Mouse (Mus musculus) neural tube, embryonic 14.5 days (tissue): Measurements from ENCODE around the gene Gm9837. TPM values are rescaled to one million over a fixed set of nuclear protein-coding genes. Genes with fewer than 3 reads are reported as not detected.

Experiments used
- ATAC-seq: fragments of 200-750 bp; cut with Nextera tagmentation; 2 replicates; pipeline ENCODE4 v1.8.0; 2017; ENCODE audit warnings: low read depth, mild to moderate bottlenecking, moderate TSS enrichment, moderate library complexity
- H3K27ac ChIP-seq: fragments of 300-500 bp; sonication (generic); 2 replicates; pipeline ENCODE4 v1.5.1; 2014; ENCODE audit warnings: low read depth, mild to moderate bottlenecking, control low read depth, low read length, moderate library complexity, mixed read lengths
- H3K27me3 ChIP-seq: fragments of 300-500 bp; sonication (generic); 2 replicates; pipeline ENCODE4 v1.6.1; 2014; ENCODE audit warnings: low read length; ENCODE audit not compliant: control insufficient read depth, insufficient read depth
- H3K36me3 ChIP-seq: fragments of 300-500 bp; sonication (generic); 2 replicates; pipeline ENCODE4 v1.6.1; 2014; ENCODE audit warnings: low read length, mixed read lengths; ENCODE audit not compliant: control insufficient read depth, insufficient read depth
- H3K4me1 ChIP-seq: fragments of 300-500 bp; sonication (generic); 2 replicates; pipeline ENCODE4 v1.6.1; 2014; ENCODE audit warnings: low read length; ENCODE audit not compliant: control insufficient read depth, insufficient read depth
- H3K4me2 ChIP-seq: fragments of 300-500 bp; sonication (generic); 2 replicates; pipeline ENCODE4 v1.6.1; 2014; ENCODE audit warnings: mild to moderate bottlenecking, low read depth, low read length, control low read depth
- H3K4me3 ChIP-seq: fragments of 300-500 bp; sonication (generic); 2 replicates; pipeline ENCODE4 v1.5.1; 2014; ENCODE audit warnings: low read depth, low read length, control low read depth, mixed read lengths
- H3K9ac ChIP-seq: fragments of 300-500 bp; sonication (generic); replicated peaks from 2 replicates; pipeline ENCODE4 v1.6.1; 2014; ENCODE audit warnings: low read depth, mild to moderate bottlenecking, control low read depth, low read length, mixed read lengths
- H3K9me3 ChIP-seq: fragments of 300-500 bp; sonication (generic); 2 replicates; pipeline ENCODE4 v1.6.1; 2016; ENCODE audit warnings: low read length; ENCODE audit not compliant: control insufficient read depth
- WGBS: fragments of 180-500 bp; shearing (Covaris S2); extraction: QIAGEN DNeasy Blood & Tissue Kit; methylation state at CpG from one replicate; pipeline ENCODE4 v1.1.7; 2014; 5-methylcytosine and 5-hydroxymethylcytosine counted together
- polyA plus RNA-seq: library from polyadenylated mRNA; unstranded; fragments of >200 nt; fragmentation: Nextera tagmentation; extraction: Ambion mirVana; gene quantifications from 2 replicates; pipeline ENCODE4 v1.2.1, GENCODE M21; 2014

Gene Gm9837
- not detected in 2 replicates for polyA plus RNA-seq

- H3K27me3 ChIP-seq = peaks cover 9% of the 10 kb centered on the region
- peak within 1 kb of the TSS; percentile 16; the same call in 1 of the 2 replicates for H3K9ac ChIP-seq
- ATAC-seq = peak; percentile 87
- H3K9me3 ChIP-seq = no peaks in the 10 kb centered on the region
- WGBS = 3% methylated on average over 29 of the region's 29 CpGs
- H3K4me2 ChIP-seq = peak within 1 kb of the TSS; percentile 43
- H3K4me3 ChIP-seq = peak within 1 kb of the TSS; percentile 15
- H3K27ac ChIP-seq = 0 out of 2 replicates have a peak within 1 kb of the TSS, but pooled peaks have one; percentile 39
- peaks cover 10% of the 10 kb centered on the region for H3K4me1 ChIP-seq
- H3K36me3 ChIP-seq = no peaks in the 10 kb centered on the region
Observed at GRCm38 (mm10) chr11:53469968-53470695, at the start of gene Gm9837. Gene Gm9837, minus strand, starts transcription at chr11:53470479.

DNA sequence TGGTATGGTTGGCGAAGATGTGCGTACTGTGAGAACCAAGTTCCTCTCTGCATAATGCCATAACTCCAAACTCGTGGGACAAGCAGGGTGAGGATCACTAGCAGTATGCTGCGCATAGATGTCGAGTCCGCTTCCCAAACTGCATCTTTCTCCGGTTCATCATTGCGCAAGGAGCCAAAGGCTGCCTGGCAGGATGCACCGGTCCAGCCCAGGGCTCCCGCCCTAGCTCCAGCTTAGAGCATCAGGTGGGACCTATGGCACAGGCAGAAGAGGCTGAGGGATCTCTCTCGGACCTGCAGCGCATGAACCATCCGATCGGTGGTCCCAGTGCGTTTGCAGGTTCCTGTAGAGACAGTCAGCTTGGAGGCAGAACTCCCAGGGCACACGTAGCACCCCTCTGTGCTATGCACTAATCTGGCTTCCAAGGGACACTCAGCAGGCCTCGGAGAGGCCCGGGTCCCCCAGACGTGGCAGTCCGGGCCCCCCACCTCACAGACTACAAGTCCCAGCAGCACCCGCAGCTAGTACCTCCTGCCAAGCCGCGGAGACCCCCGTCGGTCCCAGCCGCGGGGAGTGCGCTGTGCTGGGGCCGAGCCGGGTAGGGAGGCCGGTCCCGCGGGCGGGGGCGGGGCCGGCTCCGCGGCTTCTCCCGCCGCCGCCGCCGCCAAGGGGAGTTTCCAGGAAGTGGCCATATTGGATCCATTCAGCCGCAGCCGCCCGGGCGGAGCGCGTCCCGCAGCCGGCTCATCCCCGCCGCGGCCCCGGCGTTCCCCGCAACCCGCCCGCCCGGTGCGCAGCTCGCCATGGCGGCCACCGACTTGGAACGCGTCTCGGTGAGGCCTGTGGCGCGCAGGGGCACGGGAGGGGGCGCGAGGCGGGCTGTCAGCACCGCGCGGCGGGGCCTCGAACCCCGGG, 49.2 kb upstream of the Gm9837 start, which contains the start of gene Sept8:
Sept8 (plus strand) TSS at position 51 of the 915 bp plus-strand sequence.
- Histone ChIP-seq H3K4me3 (peak within 1 kb of the TSS; percentile 74), H3K27me3 (no peaks in the 10 kb centered on the region; the same call in none of the 2 replicates), H3K4me1 (peaks cover 22% of the 10 kb centered on the region), H3K36me3 (no peaks in the 10 kb centered on the region), H3K4me2 (peak within 1 kb of the TSS; percentile 84), H3K9ac (peak within 1 kb of the TSS; percentile 83), H3K27ac (peak within 1 kb of the TSS; percentile 57), H3K9me3 (no peaks in the 10 kb centered on the region)
- whole genome bisulfite sequencing = 5% methylated on average over 54 of the region's 79 CpGs
- ATAC-seq = peak; percentile 84

GRCm38 (mm10) chr11:53518759-53519158, 48.5 kb upstream of the Gm9837 start:
- Histone ChIP-seq H3K4me1 (peaks cover 19% of the 10 kb centered on the region), H3K27ac (no peak overlapping the region), H3K36me3 (no peaks in the 10 kb centered on the region), H3K9ac (no peak overlapping the region), H3K27me3 (no peaks in the 10 kb centered on the region; the same call in none of the 2 replicates), H3K4me2 (no peak overlapping the region; the same call in 1 of the 2 replicates), H3K9me3 (no peaks in the 10 kb centered on the region), H3K4me3 (peak overlapping the region; percentile 74; the same call in 1 of the 2 replicates)
- no peak for ATAC-seq
- 58% methylated on average over 5 of the region's 5 CpGs for WGBS

GRCm38 (mm10) chr11:53516775-53517627, 46.7 kb upstream of the Gm9837 start:
- H3K4me3 ChIP-seq = no peak overlapping the region
- WGBS = 60% methylated on average over 8 of the region's 8 CpGs

DNA sequence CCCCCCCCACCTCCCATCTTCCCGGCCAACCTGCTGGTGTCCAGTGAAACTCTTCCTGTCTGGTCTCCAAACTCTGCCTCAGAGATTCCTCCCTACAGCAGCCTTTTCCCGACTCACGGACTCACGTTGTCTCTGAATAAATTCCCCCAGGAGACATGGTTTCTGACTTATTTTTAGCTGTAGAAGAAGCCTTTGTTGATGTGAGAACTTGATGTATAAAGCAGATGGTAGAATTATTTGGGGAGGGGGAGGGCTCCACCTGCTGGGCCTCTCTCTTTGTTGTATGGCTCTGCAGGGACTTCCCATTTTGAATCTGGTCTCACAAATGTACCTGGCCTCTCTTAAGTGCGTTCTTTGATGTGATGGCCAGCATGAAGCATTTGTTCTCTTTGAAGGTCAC, 40.1 kb upstream of the Gm9837 start:
- H3K36me3 ChIP-seq = no peaks in the 10 kb centered on the region
- no peak for ATAC-seq
- WGBS = 38% methylated on average over 5 of the region's 5 CpGs

More at GRCm38 (mm10) chr11:53516775-53517627, 46.7 kb upstream of the Gm9837 start:
- no peak overlapping the region for H3K27ac ChIP-seq
- no peak overlapping the region for H3K9ac ChIP-seq
- H3K36me3 ChIP-seq = no peaks in the 10 kb centered on the region
- H3K4me1 ChIP-seq = peaks cover 19% of the 10 kb centered on the region
- no peaks in the 10 kb centered on the region; the same call in none of the 2 replicates for H3K27me3 ChIP-seq
- no peak for ATAC-seq
- H3K9me3 ChIP-seq = no peaks in the 10 kb centered on the region
- H3K4me2 ChIP-seq = no peak overlapping the region

DNA sequence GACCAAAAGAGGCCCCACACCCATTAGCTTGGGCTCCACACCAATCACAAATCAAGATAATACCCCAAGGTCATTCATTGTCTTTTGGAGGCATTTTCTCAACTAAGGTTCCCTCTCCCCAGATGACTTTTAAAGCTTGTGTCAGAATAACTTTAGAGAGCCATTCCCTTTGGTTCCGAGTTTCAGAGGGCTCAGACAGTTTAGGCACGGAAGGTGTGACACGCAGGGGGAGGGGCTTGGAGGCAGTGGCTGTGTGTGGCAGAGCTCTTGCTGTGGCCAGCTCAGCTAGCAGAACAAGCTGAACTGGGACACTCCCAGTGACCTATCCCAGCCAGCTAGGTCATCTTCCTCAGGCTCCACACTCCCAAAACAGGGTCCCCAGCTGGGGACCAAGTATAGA, 38.3 kb upstream of the Gm9837 start:
- no peaks in the 10 kb centered on the region for H3K4me1 ChIP-seq
- ATAC-seq = no peak
- no peak overlapping the region for H3K4me3 ChIP-seq
- H3K4me2 ChIP-seq = no peak overlapping the region
- no peaks in the 10 kb centered on the region for H3K9me3 ChIP-seq
- H3K27ac ChIP-seq = no peak overlapping the region
- 63% methylated on average over 3 of the region's 3 CpGs for WGBS
- H3K36me3 ChIP-seq = no peaks in the 10 kb centered on the region
- no peaks in the 10 kb centered on the region for H3K27me3 ChIP-seq
- H3K9ac ChIP-seq = no peak overlapping the region

More for the DNA sequence above, 40.1 kb upstream of the Gm9837 start:
- Histone ChIP-seq H3K4me1 (no peaks in the 10 kb centered on the region), H3K4me2 (no peak overlapping the region), H3K27me3 (no peaks in the 10 kb centered on the region), H3K4me3 (no peak overlapping the region), H3K9ac (no peak overlapping the region), H3K27ac (no peak overlapping the region), H3K9me3 (no peaks in the 10 kb centered on the region)

DNA sequence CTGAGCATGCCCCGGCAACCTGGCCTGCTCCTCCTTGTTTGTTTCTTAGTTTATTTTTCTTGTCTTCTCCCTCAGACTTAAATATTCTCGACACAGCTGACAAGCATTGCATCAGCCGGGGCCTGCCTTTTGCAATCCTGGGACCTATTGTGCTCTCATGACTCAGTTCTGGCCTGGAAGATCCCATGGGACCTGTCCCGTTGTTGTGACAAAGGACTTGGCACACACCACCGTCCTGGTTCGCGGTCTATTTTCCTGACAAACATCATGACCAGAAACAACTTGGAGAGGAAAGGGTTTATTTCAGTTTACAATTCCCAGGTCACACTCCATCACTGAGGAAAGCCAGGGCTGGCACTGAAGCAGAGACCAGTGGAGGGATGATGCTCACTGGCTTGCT, 37.9 kb upstream of the Gm9837 start:
- no peak for ATAC-seq
- Histone ChIP-seq H3K9ac (no peak overlapping the region), H3K27ac (no peak overlapping the region), H3K27me3 (no peaks in the 10 kb centered on the region), H3K4me2 (no peak overlapping the region), H3K36me3 (no peaks in the 10 kb centered on the region), H3K9me3 (no peaks in the 10 kb centered on the region), H3K4me3 (no peak overlapping the region), H3K4me1 (no peaks in the 10 kb centered on the region)
- 42% methylated on average over 7 of the region's 7 CpGs for WGBS

DNA sequence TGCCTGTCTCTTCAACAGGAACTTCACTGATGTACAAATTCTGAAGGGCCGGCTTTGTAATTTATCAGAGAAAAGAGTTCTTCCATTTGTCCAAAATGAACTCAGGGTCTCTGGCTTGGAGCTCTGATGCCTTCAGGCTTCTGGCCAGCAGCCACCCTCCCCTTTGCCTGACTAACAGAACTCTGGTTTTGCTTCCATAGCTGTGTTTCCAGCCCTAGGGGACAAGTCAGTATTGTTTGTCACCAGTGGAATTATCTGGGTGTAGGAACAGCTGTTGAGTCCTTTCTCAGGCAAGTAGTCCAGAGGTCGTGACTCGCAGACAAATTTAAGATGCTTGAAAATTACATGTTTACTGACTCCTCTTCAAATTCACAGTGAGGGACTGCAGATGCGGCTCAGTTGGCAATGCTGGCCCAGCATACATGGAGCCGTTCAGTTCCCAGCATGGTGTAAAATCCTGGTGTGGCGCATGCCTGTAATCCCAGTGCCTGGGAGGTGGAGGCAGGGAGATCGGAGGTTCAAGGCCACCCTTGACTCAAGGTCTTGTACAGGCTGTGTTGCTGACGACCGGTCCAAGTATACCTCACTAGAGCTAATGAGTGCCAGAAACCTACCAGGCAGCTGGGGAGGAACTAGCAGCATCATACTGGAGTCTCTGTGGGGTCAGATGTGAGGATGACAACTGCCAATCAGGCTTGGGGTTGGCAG, 37.0 kb upstream of the Gm9837 start:
- no peaks in the 10 kb centered on the region for H3K36me3 ChIP-seq
- whole genome bisulfite sequencing = 85% methylated on average over 9 of the region's 9 CpGs

More for the DNA sequence above, 37.0 kb upstream of the Gm9837 start:
- Histone ChIP-seq H3K27ac (no peak overlapping the region), H3K9ac (no peak overlapping the region), H3K4me1 (no peaks in the 10 kb centered on the region), H3K4me2 (no peak overlapping the region), H3K27me3 (no peaks in the 10 kb centered on the region), H3K4me3 (no peak overlapping the region), H3K9me3 (no peaks in the 10 kb centered on the region)
- no peak for ATAC-seq
